Mouse (Mus musculus): ENCODE data around the gene Slc4a7.
A peak's percentile ranks its signal among the peaks of the same experiment; 100 is the strongest.
"Not testable (repeated sequence)": the region's sequence is repeated elsewhere in the genome, so short reads cannot be mapped to it uniquely, and the experiment has no call there.

Slc4a7 gene

GRCm38 (mm10) chr14:14800332-14800731 is 98.3 kb downstream of the Slc4a7 start:
- DNase-seq (ENCODE audit: low spot score), result no peak

GRCm38 (mm10) chr14:14800810-14801209 is 98.7 kb downstream of the Slc4a7 start:
- DNase-seq (ENCODE audit: low spot score), result no peak

DNA sequence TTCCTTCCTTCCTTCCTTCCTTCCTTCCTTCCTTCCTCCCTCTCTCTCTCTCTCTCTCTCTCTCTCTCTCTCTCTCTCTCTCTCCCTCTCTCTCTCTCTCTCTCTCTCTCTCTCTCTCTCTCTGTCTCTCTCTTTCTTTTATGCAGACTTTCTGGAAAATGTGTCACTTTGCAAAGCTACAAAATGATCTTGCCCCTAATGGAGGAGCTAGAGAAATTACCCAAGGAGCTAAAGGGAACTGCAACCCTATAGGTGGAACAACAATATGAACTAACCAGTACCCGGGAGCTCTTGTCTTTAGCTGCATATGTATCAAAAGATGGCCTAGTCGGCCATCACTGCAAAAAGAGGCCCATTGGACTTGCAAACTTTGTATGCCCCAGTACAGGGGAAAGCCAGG is 101.0 kb downstream of the Slc4a7 start, which contains the start of gene Nek10:
TSS of gene Nek10 (plus strand) at position 301 of the 400 bp plus-strand sequence.
- not testable (repeated sequence) for DNase-seq (ENCODE audit: low spot score)

- peak; percentile 71 for DNase-seq (ENCODE audit: low spot score)
Measured at GRCm38 (mm10) chr14:14803921-14804517, 101.9 kb downstream of the Slc4a7 start.

GRCm38 (mm10) chr14:14804518-14805212 is 102.6 kb downstream of the Slc4a7 start:
- DNase-seq (ENCODE audit: low spot score), result no peak

DNA sequence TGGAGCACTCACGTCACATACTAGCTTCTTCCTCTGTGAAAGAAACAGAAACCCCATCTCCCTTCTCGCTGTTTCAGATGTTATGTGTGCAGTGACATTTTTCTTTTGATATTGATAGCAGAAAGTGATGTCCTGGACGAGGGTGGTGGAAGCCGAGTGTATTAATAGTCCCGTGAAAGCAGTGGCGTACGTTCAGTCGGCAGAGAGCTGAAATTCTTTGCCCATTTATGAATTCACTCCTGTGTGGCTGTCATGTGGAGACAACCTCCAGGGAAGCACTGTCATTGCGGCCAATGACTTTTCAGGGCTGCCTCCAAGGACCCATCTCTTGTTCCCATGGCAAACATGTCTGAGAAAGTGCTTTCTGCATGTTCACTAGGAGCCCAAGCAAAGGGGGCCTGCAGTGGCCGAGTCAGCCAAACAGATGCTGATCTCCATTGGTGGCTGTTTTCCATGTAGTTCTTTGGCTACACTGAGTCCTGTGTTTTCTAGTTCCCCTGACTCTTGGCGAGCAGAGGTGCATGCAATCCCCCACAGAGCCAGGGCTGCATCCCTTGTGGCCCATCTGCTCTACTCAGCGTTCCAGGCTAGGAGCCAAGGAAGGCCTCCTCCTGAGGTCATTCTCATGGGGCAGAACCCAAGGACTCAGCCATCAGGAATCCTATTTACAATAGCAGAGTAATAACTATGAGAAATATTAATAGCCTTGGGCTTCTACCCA is 130.6 kb downstream of the Slc4a7 start:
- no peak for DNase-seq (ENCODE audit: low spot score)

GRCm38 (mm10) chr14:14833498-14833897 is 131.4 kb downstream of the Slc4a7 start:
- no peak for DNase-seq (ENCODE audit: low spot score)

- no peak for DNase-seq (ENCODE audit: low spot score)
Measured at GRCm38 (mm10) chr14:14834266-14834665, 132.2 kb downstream of the Slc4a7 start.

GRCm38 (mm10) chr14:14837627-14838026 is 135.5 kb downstream of the Slc4a7 start:
- DNase-seq (ENCODE audit: low spot score), result no peak

- DNase-seq (ENCODE audit: low spot score), result no peak
Measured at GRCm38 (mm10) chr14:14838109-14838508, 136.0 kb downstream of the Slc4a7 start.

- DNase-seq (ENCODE audit: low spot score), result no peak
Measured at GRCm38 (mm10) chr14:14842734-14843530, 140.9 kb downstream of the Slc4a7 start.

Measured in embryo, embryonic 10 days (tissue).